Mouse (Mus musculus) testis, adult 2 months (tissue): ENCODE data around the gene Avl9. TPM values are rescaled to one million over a fixed set of nuclear protein-coding genes. Genes with fewer than 3 reads are reported as not detected.

Source experiments
- H3K27ac ChIP-seq: fragments of 200-500 bp; 2 replicates; pipeline ENCODE4 v1.5.1; 2012; ENCODE audit warnings: low read depth, low read length; ENCODE audit not compliant: control insufficient read depth, insufficient read depth
- H3K27me3 ChIP-seq: fragments of 200-500 bp; 2 replicates; pipeline ENCODE4 v1.6.1; 2012; ENCODE audit warnings: mild to moderate bottlenecking, low read length, moderate library complexity; ENCODE audit not compliant: control insufficient read depth, insufficient read depth
- H3K36me3 ChIP-seq: fragments of 200-500 bp; 2 replicates; pipeline ENCODE4 v1.6.1; 2012; ENCODE audit warnings: mild to moderate bottlenecking, low read length; ENCODE audit not compliant: control insufficient read depth, insufficient read depth
- H3K4me1 ChIP-seq: fragments of 200-500 bp; 2 replicates; pipeline ENCODE4 v1.6.1; 2012; ENCODE audit warnings: low read length; ENCODE audit not compliant: control insufficient read depth, insufficient read depth
- H3K4me3 ChIP-seq: fragments of 200-500 bp; 2 replicates; pipeline ENCODE4 v1.5.1; 2012; ENCODE audit warnings: low read depth, mild to moderate bottlenecking, low read length, moderate library complexity, mixed read lengths; ENCODE audit not compliant: control insufficient read depth
- CTCF ChIP-seq: fragments of 200-500 bp; IDR thresholded peaks from 2 replicates; pipeline ENCODE4 v1.5.1; 2012; ENCODE audit warnings: low read depth, mild to moderate bottlenecking, inconsistent platforms, low read length, moderate library complexity; ENCODE audit not compliant: control insufficient read depth, insufficient read depth, insufficient replicate concordance
- POLR2A ChIP-seq: fragments of 200-500 bp; IDR thresholded peaks from 2 replicates; pipeline ENCODE4 v1.6.1; 2012; ENCODE audit warnings: low read depth, mild to moderate bottlenecking, inconsistent platforms, low read length, moderate library complexity; ENCODE audit not compliant: control insufficient read depth
- polyA plus RNA-seq: library from polyadenylated mRNA; depleted of rRNA; stranded (reverse); fragments of >200 nt; gene quantifications from 2 replicates; pipeline ENCODE4 v1.2.3, GENCODE M21; 2012

Gene Avl9
- polyA plus RNA-seq, 1 experiment = 3.6 TPM

- H3K27me3 ChIP-seq = no peaks in the 10 kb centered on the region
- no peaks in the 10 kb centered on the region for H3K36me3 ChIP-seq
- TF ChIP-seq CTCF (no peak), POLR2A (no peak)
- H3K27ac ChIP-seq = no peak overlapping the region
- no peaks in the 10 kb centered on the region for H3K4me1 ChIP-seq
- H3K4me3 ChIP-seq = no peak overlapping the region
These were observed 74.6 kb downstream of the Avl9 start for GRCm38 (mm10) chr6:56789336-56789735.

GRCm38 (mm10) chr6:56794834-56795233, 80.1 kb downstream of the Avl9 start:
- Histone ChIP-seq H3K27ac (no peak overlapping the region), H3K4me1 (peaks cover 2% of the 10 kb centered on the region), H3K27me3 (no peaks in the 10 kb centered on the region), H3K36me3 (no peaks in the 10 kb centered on the region), H3K4me3 (no peak overlapping the region)
- TF ChIP-seq POLR2A (no peak), CTCF (no peak)

- H3K27me3 ChIP-seq = no peaks in the 10 kb centered on the region
- peaks cover 2% of the 10 kb centered on the region for H3K4me1 ChIP-seq
- no peaks in the 10 kb centered on the region for H3K36me3 ChIP-seq
- TF ChIP-seq CTCF (no peak), POLR2A (no peak)
- peak overlapping the region; percentile 97; the same call in 1 of the 2 replicates for H3K4me3 ChIP-seq
- H3K27ac ChIP-seq = peak overlapping the region; percentile 29; the same call in 1 of the 2 replicates
These were observed 81.5 kb downstream of the Avl9 start for GRCm38 (mm10) chr6:56796232-56796631.

DNA sequence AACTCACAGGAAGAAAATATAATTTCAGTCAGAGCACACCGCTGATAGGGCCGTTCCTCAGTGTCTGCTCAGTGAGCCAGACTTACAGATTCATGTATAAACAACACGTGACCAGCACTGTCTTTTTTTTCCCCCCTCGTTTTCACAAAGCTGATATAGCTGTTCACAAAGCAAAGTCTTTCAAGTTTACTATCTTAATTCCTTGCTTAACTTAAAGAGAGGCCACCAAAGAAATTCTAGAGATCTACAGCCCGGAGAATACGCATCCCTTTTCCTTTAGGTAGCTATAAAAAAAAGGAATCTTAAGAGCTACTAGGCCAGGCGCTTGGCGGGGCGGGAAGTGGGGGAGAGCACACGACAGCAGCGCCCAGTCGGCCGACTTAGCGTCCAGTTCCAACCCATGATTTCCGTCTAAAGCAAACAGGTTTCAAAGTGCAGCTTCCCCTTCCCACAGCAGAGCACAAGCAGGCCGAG, 82.0 kb downstream of the Avl9 start:
- no peaks in the 10 kb centered on the region for H3K36me3 ChIP-seq
- no peak for TF ChIP-seq POLR2A
- no peak for TF ChIP-seq CTCF
- H3K4me3 ChIP-seq = peak overlapping the region; percentile 97
- H3K27ac ChIP-seq = peak overlapping the region; percentile 92
- peaks cover 2% of the 10 kb centered on the region for H3K4me1 ChIP-seq
- no peaks in the 10 kb centered on the region for H3K27me3 ChIP-seq

- Histone ChIP-seq H3K4me1 (peaks cover 2% of the 10 kb centered on the region), H3K4me3 (peak within 1 kb of the TSS; percentile 97), H3K36me3 (no peaks in the 10 kb centered on the region), H3K27ac (peak within 1 kb of the TSS; percentile 92), H3K27me3 (no peaks in the 10 kb centered on the region)
- no peak for TF ChIP-seq CTCF
- TF ChIP-seq POLR2A = peak; percentile 60
These were observed 82.8 kb downstream of the Avl9 start, which contains the start of gene Kbtbd2 for GRCm38 (mm10) chr6:56797311-56798151. Gene Kbtbd2, minus strand, starts transcription at chr6:56797813.

DNA sequence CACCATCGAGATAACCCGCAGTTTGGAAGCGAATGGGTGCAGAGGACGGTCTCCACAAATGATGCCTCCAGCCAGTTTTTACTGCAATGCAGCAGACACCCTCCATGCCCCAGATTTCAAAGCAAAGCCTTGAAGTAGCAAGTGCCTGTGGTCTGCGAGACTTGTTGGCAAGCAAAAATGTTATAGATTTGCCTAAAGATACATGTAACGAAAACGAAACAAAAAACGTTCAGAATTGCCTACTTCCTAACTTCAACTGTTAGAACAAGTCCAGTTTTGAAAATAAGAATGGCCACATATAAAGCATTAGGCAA, 83.4 kb downstream of the Avl9 start:
- no peak for TF ChIP-seq POLR2A
- TF ChIP-seq CTCF = no peak
- Histone ChIP-seq H3K4me3 (peak overlapping the region; percentile 97), H3K36me3 (no peaks in the 10 kb centered on the region), H3K27ac (peak overlapping the region; percentile 92), H3K4me1 (peaks cover 2% of the 10 kb centered on the region), H3K27me3 (no peaks in the 10 kb centered on the region)

DNA sequence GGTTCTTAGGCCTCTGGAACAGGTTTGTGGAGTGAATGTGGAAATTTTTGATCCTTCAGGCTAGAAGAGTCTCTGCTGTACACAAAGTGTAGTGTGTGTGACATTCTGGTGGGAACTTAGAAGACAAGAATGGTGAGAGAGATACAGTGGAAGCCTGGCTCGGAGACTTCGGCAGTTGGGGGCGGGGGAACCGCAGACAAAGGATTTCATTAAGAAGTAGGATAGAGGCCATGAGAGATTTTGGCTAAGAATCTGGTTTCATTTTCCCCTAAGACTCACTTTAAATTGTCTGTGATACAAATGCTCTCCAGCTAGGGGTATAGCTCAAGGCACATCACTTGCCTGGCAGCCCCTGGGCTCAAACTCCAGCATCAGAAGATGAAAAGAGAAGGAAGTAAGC, 90.3 kb downstream of the Avl9 start:
- Histone ChIP-seq H3K4me1 (no peaks in the 10 kb centered on the region), H3K27me3 (no peaks in the 10 kb centered on the region), H3K36me3 (no peaks in the 10 kb centered on the region), H3K27ac (no peak overlapping the region), H3K4me3 (no peak overlapping the region)
- no peak for TF ChIP-seq CTCF
- no peak for TF ChIP-seq POLR2A

DNA sequence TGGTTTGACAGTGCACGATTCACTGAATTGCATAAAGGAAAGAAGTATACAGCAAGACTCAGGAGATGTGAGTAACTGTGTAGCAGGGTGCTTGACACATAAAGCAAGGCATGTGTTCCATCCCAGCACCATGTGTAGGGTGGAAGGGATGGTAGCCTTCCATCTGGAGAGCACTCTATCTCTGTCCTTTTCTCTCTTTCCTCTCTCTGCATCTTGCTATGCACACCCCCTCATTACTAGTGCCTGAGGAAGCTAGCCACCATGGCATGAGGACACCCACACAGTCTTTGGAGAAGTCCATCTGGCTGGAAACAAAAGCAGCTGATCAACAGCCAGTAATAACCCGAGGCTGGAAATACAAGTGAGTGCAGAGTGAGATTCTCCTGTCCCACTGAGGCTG, 91.5 kb downstream of the Avl9 start:
- no peaks in the 10 kb centered on the region for H3K4me1 ChIP-seq

More for the DNA sequence above, 91.5 kb downstream of the Avl9 start:
- no peak overlapping the region for H3K27ac ChIP-seq
- H3K4me3 ChIP-seq = no peak overlapping the region
- no peaks in the 10 kb centered on the region for H3K36me3 ChIP-seq
- H3K27me3 ChIP-seq = no peaks in the 10 kb centered on the region
- TF ChIP-seq CTCF (no peak), POLR2A (no peak)
